Mouse (Mus musculus) T-helper 2 cell (primary cell): ENCODE data around the gene Vmn2r33.

Experiments used
- in situ Hi-C: fragments of 300-600 bp; cut with MboI, MseI; formaldehyde crosslinking; loops from one replicate; pipeline ENCODE4 v1.15.1; 2025; ENCODE audit warnings: high pct_unique_total_duplicates

The Vmn2r33 gene

GRCm38 (mm10) chr7:7566686-7567085, at the start of gene Vmn2r33:
Gene Vmn2r33 (minus strand): TSS chr7:7566786.
- in situ Hi-C loops = loop anchor here (25.0 kb wide), 1 partner anchor 179 kb away; the partner anchor contains the start of gene Vmn2r31
